Mouse (Mus musculus) ES-Bruce4 (cell line): ENCODE results near the gene Trim43c.
"Not testable (repeated sequence)": the region's sequence is repeated elsewhere in the genome, so short reads cannot be mapped to it uniquely, and the experiment has no call there.

Source experiments
- CTCF ChIP-seq: IDR thresholded peaks from one replicate; pipeline ENCODE4 v1.8.1; 2011; ENCODE audit warnings: low read depth, low read length
- EP300 ChIP-seq: IDR thresholded peaks from 2 replicates; pipeline ENCODE4 v1.6.1; 2011; ENCODE audit warnings: low read depth, low read length; ENCODE audit not compliant: insufficient read depth
- POLR2A ChIP-seq: IDR thresholded peaks from one replicate; pipeline ENCODE4 v1.8.1; 2011; ENCODE audit warnings: low read length; ENCODE audit not compliant: insufficient read depth

GRCm38 (mm10) chr9:88838864-88839263 is at the start of gene Trim43c:
- not testable (repeated sequence) for TF ChIP-seq CTCF, POLR2A, EP300
